Mouse (Mus musculus) B cell, adult 2 months (primary cell): ENCODE results near the gene Otub2.

Experiments used
- DNase-seq, 2 experiments: peaks; one replicate each; pipeline ENCODE4 v3.0.0; 2022

Gene Otub2

DNA sequence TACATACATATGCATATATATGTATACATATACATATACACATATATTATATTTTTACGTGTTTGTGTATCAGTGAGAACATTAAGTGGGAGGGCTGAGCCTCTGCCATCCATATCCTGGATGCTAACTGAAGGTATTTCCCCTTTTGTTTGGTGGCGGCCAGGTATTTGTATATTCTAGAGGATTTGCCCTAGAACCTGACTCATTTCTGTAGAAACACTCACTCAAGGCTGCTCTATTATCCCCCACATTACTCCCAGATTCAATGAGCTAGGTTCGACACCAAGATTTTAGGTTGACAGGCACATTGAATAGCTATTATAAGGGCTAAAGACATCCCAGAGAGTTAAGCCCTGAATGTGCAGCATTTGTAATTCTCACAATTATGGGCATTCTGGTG lies 56.6 kb downstream of the Otub2 start:
- no peak for DNase-seq

DNA sequence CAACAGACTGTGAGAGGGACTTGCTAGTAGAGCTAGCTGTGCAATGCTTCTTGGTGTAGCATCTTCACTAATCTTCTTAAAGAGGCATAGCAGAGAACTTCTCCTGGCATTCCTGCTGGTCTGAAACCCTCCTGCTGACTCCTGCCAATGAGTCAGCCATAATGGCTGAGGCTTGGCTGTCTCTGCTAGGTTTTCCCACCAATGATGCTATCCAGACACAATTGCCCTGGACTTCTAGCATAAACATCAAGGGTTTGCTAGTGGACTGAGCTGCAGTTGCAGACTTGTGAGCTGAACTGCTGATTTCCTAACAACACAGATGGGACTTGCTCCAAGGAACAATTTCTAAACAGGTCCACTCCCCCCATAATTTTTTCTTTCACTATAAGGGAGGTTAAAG lies 64.9 kb downstream of the Otub2 start:
- no peak for DNase-seq
